Mouse (Mus musculus) G1E (cell line): ENCODE measurements around the gene Myod1.

Experiments used
- CTCF ChIP-seq: IDR thresholded peaks from 2 replicates; pipeline ENCODE4 v1.5.1; 2012; ENCODE audit warnings: low read depth, low read length, inconsistent platforms, mixed read lengths
- GATA1 ChIP-seq: IDR thresholded peaks from 2 replicates; pipeline ENCODE4 v1.6.1; 2012; ENCODE audit warnings: borderline replicate concordance, low read length, inconsistent platforms, mixed read lengths
- POLR2AphosphoS5 ChIP-seq: IDR thresholded peaks from 2 replicates; pipeline ENCODE4 v1.6.1; 2012; ENCODE audit warnings: low read depth, low read length, inconsistent platforms; ENCODE audit not compliant: insufficient replicate concordance
- TAL1 ChIP-seq: conservative IDR thresholded peaks from 2 replicates; pipeline ENCODE4 v1.6.1; 2012; ENCODE audit warnings: low read depth, low read length, inconsistent platforms, mixed read lengths

DNA sequence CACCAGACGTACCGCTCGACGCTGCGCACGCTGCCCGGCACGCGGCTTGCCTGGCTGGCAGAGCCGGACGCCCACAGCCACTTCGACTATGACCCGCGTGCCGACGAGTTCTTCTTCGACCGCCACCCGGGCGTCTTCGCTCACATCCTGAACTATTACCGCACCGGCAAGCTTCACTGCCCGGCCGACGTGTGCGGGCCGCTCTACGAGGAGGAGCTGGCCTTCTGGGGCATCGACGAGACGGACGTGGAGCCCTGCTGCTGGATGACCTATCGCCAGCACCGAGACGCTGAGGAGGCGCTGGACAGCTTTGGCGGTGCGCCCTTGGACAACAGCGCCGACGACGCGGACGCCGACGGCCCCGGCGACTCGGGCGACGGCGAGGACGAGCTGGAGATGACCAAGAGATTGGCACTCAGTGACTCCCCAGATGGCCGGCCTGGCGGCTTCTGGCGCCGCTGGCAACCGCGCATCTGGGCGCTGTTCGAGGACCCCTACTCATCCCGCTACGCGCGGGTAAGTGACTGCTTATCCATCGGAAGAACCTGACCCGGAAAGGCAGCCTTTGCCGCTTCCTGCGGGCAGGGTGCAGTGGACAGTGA is 21.6 kb downstream of the Myod1 start:
- TF ChIP-seq CTCF (no peak), POLR2AphosphoS5 (no peak), TAL1 (no peak), GATA1 (no peak)
